22 mouse cellular contexts compared by ENCODE assay signal in the genomic region with DNA sequence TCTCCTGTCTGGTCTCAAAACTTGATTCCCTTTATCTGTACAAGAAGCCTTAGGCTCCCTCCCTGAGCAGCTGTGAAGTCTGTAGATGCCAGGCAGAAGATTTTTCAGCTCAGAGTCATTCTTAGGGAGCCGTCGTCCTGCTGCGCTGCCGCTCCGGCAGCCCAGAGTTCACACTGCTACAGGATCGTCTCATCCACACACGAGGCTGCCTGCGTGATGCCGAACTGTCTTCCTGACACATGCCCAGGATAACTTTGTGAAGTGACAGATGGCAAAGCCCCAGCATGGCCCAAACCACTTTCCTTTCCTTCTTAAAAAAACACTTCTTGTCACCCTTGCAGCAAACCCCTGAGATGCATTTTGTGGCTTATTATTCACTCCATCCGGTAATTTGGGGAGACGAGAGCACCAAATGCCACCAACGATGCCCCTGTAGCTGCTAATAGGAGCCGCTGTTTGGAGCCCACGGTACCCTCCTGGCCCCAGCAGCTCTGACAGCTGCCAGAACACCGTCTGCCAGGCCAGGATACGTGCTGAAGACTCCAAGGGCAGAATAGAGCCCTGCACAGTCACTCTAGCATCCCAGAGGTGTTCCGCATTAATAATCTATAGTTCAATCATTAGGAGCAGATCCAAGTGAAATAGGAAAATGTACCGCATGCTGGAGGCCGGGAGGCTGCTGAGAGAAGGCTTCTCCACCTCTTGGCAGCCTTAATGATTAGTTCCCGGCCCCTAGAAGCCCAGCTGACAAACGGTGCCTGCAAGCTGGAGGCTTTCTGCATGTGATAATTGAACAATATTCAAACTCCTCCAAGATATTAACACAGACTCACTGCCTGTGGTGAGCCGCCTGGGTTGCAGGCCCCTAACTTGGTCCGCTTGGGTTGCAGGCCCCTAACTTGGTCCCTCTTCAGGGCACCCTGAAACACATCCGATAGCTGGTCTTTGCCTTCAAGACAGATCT. TPM values are rescaled to one million over a fixed set of nuclear protein-coding genes. Genes with fewer than 3 reads are reported as not detected.
DNase-seq lines count a peak whose midpoint lies in the region; ATAC-seq and TF ChIP-seq lines count a peak whose summit lies in the region.
"Had no signal": no experiment of that assay in that cellular context is flagged by ENCODE, and none has a peak within 500 bp of the region (broad histone marks: within the 10 kb centered on the region; RNA-seq: fewer than 3 reads in every experiment).

No protein-coding gene starts in this region.

- H3K4me3 ChIP-seq in forebrain, embryonic 11.5 days (ENCODE audit: low read depth, low read length) = no peak overlapping the region
- no peak overlapping the region for H3K4me3 ChIP-seq in forebrain, embryonic 10.5 days
- H3K4me3 ChIP-seq in hindbrain, embryonic 14.5 days (replicated peaks; ENCODE audit: low read length) = no peak overlapping the region
- H3K4me3 ChIP-seq in midbrain, postnatal 0 days (ENCODE audit: low read depth, low read length) = no peak overlapping the region
- H3K4me3 ChIP-seq: embryonic facial prominence, embryonic 12.5 days; erythroblast, embryonic 14.5 days had no signal

- no peaks in the 10 kb centered on the region for H3K36me3 ChIP-seq in forebrain, embryonic 11.5 days (ENCODE audit: control insufficient read depth, insufficient read depth, low read length)
- no peaks in the 10 kb centered on the region for H3K36me3 ChIP-seq in forebrain, embryonic 10.5 days (replicated peaks)
- no peaks in the 10 kb centered on the region for H3K36me3 ChIP-seq in hindbrain, embryonic 14.5 days (replicated peaks; ENCODE audit: control insufficient read depth, insufficient read depth)
- H3K36me3 ChIP-seq in midbrain, postnatal 0 days (ENCODE audit: insufficient read depth, low read length) = no peaks in the 10 kb centered on the region
- H3K36me3 ChIP-seq: embryonic facial prominence, embryonic 12.5 days had no signal

- no peak overlapping the region for H3K9ac ChIP-seq in forebrain, embryonic 11.5 days (ENCODE audit: low read length)
- H3K9ac ChIP-seq in hindbrain, embryonic 14.5 days = no peak overlapping the region
- H3K9ac ChIP-seq in midbrain, postnatal 0 days (replicated peaks; ENCODE audit: low read length, poor library complexity, severe bottlenecking) = no peak overlapping the region
- H3K9ac ChIP-seq: embryonic facial prominence, embryonic 12.5 days; liver, embryonic 14.5 days had no signal

- H3K27me3 ChIP-seq in forebrain, embryonic 11.5 days (ENCODE audit: control insufficient read depth, insufficient read depth, low read length) = no peaks in the 10 kb centered on the region
- H3K27me3 ChIP-seq in forebrain, embryonic 10.5 days (ENCODE audit: poor library complexity, severe bottlenecking) = no peaks in the 10 kb centered on the region; the same call in 1 of the 2 replicates
- H3K27me3 ChIP-seq in hindbrain, embryonic 14.5 days (ENCODE audit: control insufficient read depth, insufficient read depth, low read length) = no peaks in the 10 kb centered on the region
- no peaks in the 10 kb centered on the region for H3K27me3 ChIP-seq in midbrain, postnatal 0 days (ENCODE audit: insufficient read depth, low read length)
- H3K27me3 ChIP-seq: CH12.LX; embryonic facial prominence, embryonic 12.5 days had no signal

- no peaks in the 10 kb centered on the region for H3K4me1 ChIP-seq in forebrain, embryonic 11.5 days (replicated peaks; ENCODE audit: control insufficient read depth, insufficient read depth, low read length)
- H3K4me1 ChIP-seq in forebrain, embryonic 10.5 days = peaks cover 4% of the 10 kb centered on the region; the same call in 1 of the 2 replicates
- peaks cover 13% of the 10 kb centered on the region for H3K4me1 ChIP-seq in hindbrain, embryonic 14.5 days (replicated peaks; ENCODE audit: control insufficient read depth, insufficient read depth, low read length)
- H3K4me1 ChIP-seq in midbrain, postnatal 0 days (ENCODE audit: insufficient read depth, low read length) = peaks cover 6% of the 10 kb centered on the region
- H3K4me1 ChIP-seq: embryonic facial prominence, embryonic 12.5 days had no signal

- no peak overlapping the region for H3K27ac ChIP-seq in forebrain, embryonic 11.5 days (ENCODE audit: low read depth, low read length)
- no peak overlapping the region for H3K27ac ChIP-seq in forebrain, embryonic 10.5 days
- H3K27ac ChIP-seq in hindbrain, embryonic 14.5 days = peak overlapping the region; percentile 12; the same call in 1 of the 2 replicates
- H3K27ac ChIP-seq in midbrain, postnatal 0 days (ENCODE audit: low read depth, low read length) = no peak overlapping the region; the same call in 1 of the 2 replicates
- H3K27ac ChIP-seq: embryonic facial prominence, embryonic 12.5 days; liver, embryonic 14.5 days; macrophage had no signal

- TF ChIP-seq CTCF in midbrain, postnatal 0 days (IDR thresholded peaks at IDR 0.05) = no peak

- 86% methylated on average over 24 of the region's 24 CpGs for WGBS in forebrain, embryonic 11.5 days
- WGBS in forebrain, embryonic 10.5 days = 88% methylated on average over 24 of the region's 24 CpGs
- 56% methylated on average over 24 of the region's 24 CpGs for WGBS in hindbrain, embryonic 14.5 days
- WGBS in midbrain, postnatal 0 days = 50% methylated on average over 24 of the region's 24 CpGs

- peak; percentile 48 for DNase-seq in forebrain, embryonic 11.5 days (ENCODE audit: low spot score)
- no peak for DNase-seq in forebrain, embryonic 10.5 days (ENCODE audit: extremely low spot score, low spot score)
- DNase-seq in retina, embryonic 14.5 days (ENCODE audit: low spot score) = peak; percentile 5
- DNase-seq in retina, postnatal 1 day = no peak
- peak; percentile 32 for DNase-seq in hindbrain, embryonic 14.5 days (ENCODE audit: low spot score)
- DNase-seq in midbrain, postnatal 0 days (ENCODE audit: low spot score) = peak; percentile 58
- no peak for DNase-seq in gastrocnemius, postnatal 36 days
- no peak for DNase-seq in left cerebral cortex, postnatal 14 days (ENCODE audit: low spot score in 2 of 2)
- DNase-seq: adrenal gland, postnatal 25 days; cerebellum, adult 18-20 months; gastrocnemius, postnatal 14 days; thymus, postnatal 14 days had no signal

- intact Hi-C loops in gastrocnemius, postnatal 36 days (cut with DNase I) = no loop called here
- intact Hi-C loops in left cerebral cortex, postnatal 14 days (cut with DNase I) = no loop called here

- H3K9me3 ChIP-seq in forebrain, embryonic 11.5 days (ENCODE audit: control insufficient read depth, low read length) = no peaks in the 10 kb centered on the region
- 0 out of 2 replicates have a peak, but pooled peaks cover under 1% of the 10 kb centered on the region for H3K9me3 ChIP-seq in forebrain, embryonic 10.5 days
- H3K9me3 ChIP-seq in hindbrain, embryonic 14.5 days (ENCODE audit: control insufficient read depth, low read length) = no peaks in the 10 kb centered on the region
- H3K9me3 ChIP-seq in midbrain, postnatal 0 days (ENCODE audit: low read length) = no peaks in the 10 kb centered on the region
- H3K9me3 ChIP-seq: embryonic facial prominence, embryonic 12.5 days had no signal

- ATAC-seq in forebrain, embryonic 11.5 days (replicated peaks; ENCODE audit: low FRiP score) = no peak
- ATAC-seq in hindbrain, embryonic 14.5 days (ENCODE audit: low FRiP score) = peak; percentile 75
- ATAC-seq in midbrain, postnatal 0 days (ENCODE audit: low FRiP score) = peak; percentile 48; the same call in 1 of the 2 replicates

- H3K4me2 ChIP-seq in forebrain, embryonic 11.5 days (ENCODE audit: low read depth, low read length, severe bottlenecking) = no peak overlapping the region
- H3K4me2 ChIP-seq in hindbrain, embryonic 14.5 days (replicated peaks) = 0 out of 2 replicates have a peak overlapping the region, but pooled peaks have one; percentile 9
- no peak overlapping the region for H3K4me2 ChIP-seq in midbrain, postnatal 0 days (ENCODE audit: low read depth, low read length, poor library complexity, severe bottlenecking)
- H3K4me2 ChIP-seq: embryonic facial prominence, embryonic 12.5 days had no signal

RNA-seq across cellular contexts. Expression of a gene that starts 37.6 kb away (rescaled TPM):
- 5.0 and 8.7 TPM in 2 replicates for polyA plus RNA-seq in forebrain, embryonic 11.5 days (2014; fragmentation: Nextera tagmentation; extraction: Ambion mirVana)
- 1.6 and 1.8 TPM in 2 replicates for polyA plus RNA-seq in forebrain, embryonic 10.5 days (2016; fragmentation: Nextera tagmentation; extraction: Ambion mirVana)
- 2.6 and 4.1 TPM in 2 replicates for polyA plus RNA-seq in hindbrain, embryonic 14.5 days (2014; fragmentation: Nextera tagmentation; extraction: Ambion mirVana)
- total RNA-seq in midbrain, postnatal 0 days (2014; rRNA removed) = 13.9 and 20.6 TPM in 2 replicates
- polyA plus RNA-seq in midbrain, postnatal 0 days (2015; fragmentation: Nextera tagmentation; extraction: Ambion mirVana) = 1.5 and 1.9 TPM in 2 replicates
- total RNA-seq in gastrocnemius, postnatal 36 days (2021) = not detected
- 1 to 10 TPM; 4.0 to 4.2 TPM for total RNA-seq in left cerebral cortex, postnatal 14 days (2021)
- total RNA-seq: CH12.LX; gastrocnemius, postnatal 14 days; MEL had no signal
- polyA plus RNA-seq: erythroblast, embryonic 14.5 days; heart, postnatal 0 days; kidney, embryonic 14.5 days; lung, embryonic 16.5 days; macrophage; testis, adult 2 months had no signal

Comparison
In these comparisons a context has a peak if more than half of its experiments do, and no peak if none do; other contexts are left out.
1. DNase-seq: peak in forebrain, embryonic 11.5 days (single experiment), retina, embryonic 14.5 days (single experiment), hindbrain, embryonic 14.5 days (single experiment) and midbrain, postnatal 0 days (single experiment); none in forebrain, embryonic 10.5 days (single experiment), retina, postnatal 1 day (single experiment), gastrocnemius, postnatal 36 days (0 of 2) and left cerebral cortex, postnatal 14 days (0 of 2).